Mouse (Mus musculus) hematopoietic stem cell, adult 5-6 weeks (primary cell): Measurements from ENCODE around the gene Fancd2os. TPM values are rescaled to one million over a fixed set of nuclear protein-coding genes. Genes with fewer than 3 reads are reported as not detected.

Experiments
- ATAC-seq, 2 experiments: fragments of 125-278 bp in 1 of 2; replicated peaks in 1 of 2; 2 replicates each; pipeline ENCODE4 v1.8.0; 2016 to 2017; ENCODE audit warnings: inconsistent platforms in 2 of 2, mild to moderate bottlenecking in 2 of 2, moderate number of reproducible peaks in 2 of 2, low read depth in 1 of 2, moderate TSS enrichment in 1 of 2; ENCODE audit not compliant: low FRiP score in 2 of 2, poor library complexity in 2 of 2, severe bottlenecking in 2 of 2, insufficient read depth in 1 of 2, low TSS enrichment in 1 of 2
- total RNA-seq: library from RNA; stranded (forward); fragments of 172-1452, 232-1000 nt; gene quantifications from 2 replicates; pipeline ENCODE4 v1.2.3, GENCODE M21; 2017

Fancd2os gene
- total RNA-seq, 1 experiment from 2014 or later, result not detected

- no peak for ATAC-seq
Observed at GRCm38 (mm10) chr6:113612258-113612969, 11.9 kb upstream of the Fancd2os start.

- no peak for ATAC-seq
Observed at GRCm38 (mm10) chr6:113609293-113609692, 8.8 kb upstream of the Fancd2os start.

- no peak for ATAC-seq
Observed at GRCm38 (mm10) chr6:113608871-113609270, 8.4 kb upstream of the Fancd2os start.

- no peak; a peak in 1 of 4 replicates for ATAC-seq
Observed at GRCm38 (mm10) chr6:113605224-113605545, 4.7 kb upstream of the Fancd2os start.

GRCm38 (mm10) chr6:113604432-113605223 lies 4.1 kb upstream of the Fancd2os start, which contains the start of gene Brk1:
Gene Brk1 (plus strand): TSS chr6:113604772.
- peak; percentile 70 to 76 for ATAC-seq

GRCm38 (mm10) chr6:113603993-113604392 lies 3.5 kb upstream of the Fancd2os start:
- no peak for ATAC-seq

GRCm38 (mm10) chr6:113602821-113603220 lies 2.3 kb upstream of the Fancd2os start:
- no peak for ATAC-seq

- no peak for ATAC-seq
Observed at GRCm38 (mm10) chr6:113599833-113600232, 682 bp downstream of the Fancd2os start.

- no peak for ATAC-seq
Observed at GRCm38 (mm10) chr6:113597945-113598344, 2.6 kb downstream of the Fancd2os start.

- no peak for ATAC-seq
Observed at GRCm38 (mm10) chr6:113592637-113593036, 7.9 kb downstream of the Fancd2os start.

GRCm38 (mm10) chr6:113586466-113587183 lies 13.9 kb downstream of the Fancd2os start:
- no peak for ATAC-seq

GRCm38 (mm10) chr6:113585065-113585464 lies 15.4 kb downstream of the Fancd2os start:
- ATAC-seq, result no peak

- no peak for ATAC-seq
Observed at GRCm38 (mm10) chr6:113583023-113583422, 17.5 kb downstream of the Fancd2os start.

- no peak for ATAC-seq
Observed at GRCm38 (mm10) chr6:113579306-113579705, 21.2 kb downstream of the Fancd2os start.

- no peak for ATAC-seq
Observed at GRCm38 (mm10) chr6:113576044-113576443, 24.5 kb downstream of the Fancd2os start.

- no peak for ATAC-seq
Observed at GRCm38 (mm10) chr6:113564557-113564956, 36.0 kb downstream of the Fancd2os start.

- ATAC-seq, result no peak
Observed at GRCm38 (mm10) chr6:113559736-113560135, 40.8 kb downstream of the Fancd2os start.
